11 mouse cellular contexts compared by ENCODE assay signal in the genomic region with DNA sequence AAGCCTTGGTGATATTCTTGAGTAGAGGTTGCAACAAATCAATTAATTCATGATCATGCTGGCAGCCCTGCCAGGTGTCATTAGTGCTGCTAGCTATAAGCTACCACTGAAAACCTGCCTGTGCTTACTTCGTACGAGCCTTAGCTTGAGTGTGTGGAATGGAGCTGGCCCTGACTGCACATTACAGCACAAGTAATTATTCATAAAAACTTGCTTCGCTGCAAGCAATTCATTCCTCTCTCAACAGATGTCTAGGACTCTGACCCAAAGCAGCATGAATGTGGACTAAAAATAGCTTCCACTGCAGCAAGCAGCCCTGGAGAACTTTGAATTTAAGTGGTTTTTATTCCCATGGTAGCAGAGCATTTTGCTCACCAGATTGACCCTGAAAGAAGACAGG.
DNase-seq lines count a peak whose midpoint lies in the region; ATAC-seq lines count a peak whose summit lies in the region.
"Had no signal": no experiment of that assay in that cellular context is flagged by ENCODE, and none has a peak within 500 bp of the region (broad histone marks: within the 10 kb centered on the region; RNA-seq: fewer than 3 reads in every experiment).

No protein-coding gene starts in this region.

- H3K36me3 ChIP-seq in embryonic facial prominence, embryonic 14.5 days (ENCODE audit: control insufficient read depth, insufficient read depth, low read length): no peaks in the 10 kb centered on the region
- H3K36me3 ChIP-seq in hindbrain, embryonic 16.5 days (ENCODE audit: control insufficient read depth, insufficient read depth, low read length): no peaks in the 10 kb centered on the region
- no peaks in the 10 kb centered on the region for H3K36me3 ChIP-seq in limb, embryonic 15.5 days

- intact Hi-C loops in left cerebral cortex, postnatal 4 days (cut with DNase I): no loop called here

- H3K9me3 ChIP-seq in embryonic facial prominence, embryonic 14.5 days (ENCODE audit: control insufficient read depth, low read length): peaks cover under 1% of the 10 kb centered on the region; the same call in 1 of the 2 replicates
- H3K9me3 ChIP-seq in hindbrain, embryonic 16.5 days (ENCODE audit: control insufficient read depth, low read length): 0 out of 2 replicates have a peak, but pooled peaks cover 7% of the 10 kb centered on the region
- 0 out of 2 replicates have a peak, but pooled peaks cover 4% of the 10 kb centered on the region for H3K9me3 ChIP-seq in limb, embryonic 15.5 days

- H3K27ac ChIP-seq in embryonic facial prominence, embryonic 14.5 days (replicated peaks; ENCODE audit: low read depth, low read length): no peak overlapping the region
- H3K27ac ChIP-seq in hindbrain, embryonic 16.5 days (ENCODE audit: low read depth, low read length): no peak overlapping the region
- H3K27ac ChIP-seq in limb, embryonic 15.5 days: peak overlapping the region; percentile 27; the same call in 1 of the 2 replicates

- H3K27me3 ChIP-seq in embryonic facial prominence, embryonic 14.5 days (replicated peaks; ENCODE audit: control insufficient read depth, insufficient read depth, low read length): no peaks in the 10 kb centered on the region
- no peaks in the 10 kb centered on the region for H3K27me3 ChIP-seq in hindbrain, embryonic 16.5 days (replicated peaks; ENCODE audit: control insufficient read depth, insufficient read depth, low read length)
- H3K27me3 ChIP-seq in limb, embryonic 15.5 days: no peaks in the 10 kb centered on the region
- H3K27me3 ChIP-seq: megakaryocyte, embryonic 14.5 days had no signal

- 20% methylated on average over 3 of the region's 3 CpGs for WGBS in embryonic facial prominence, embryonic 14.5 days
- 42% methylated on average over 3 of the region's 3 CpGs for WGBS in hindbrain, embryonic 16.5 days
- WGBS in limb, embryonic 15.5 days: 11% methylated on average over 3 of the region's 3 CpGs

- no peak overlapping the region for H3K4me3 ChIP-seq in embryonic facial prominence, embryonic 14.5 days (ENCODE audit: low read depth, low read length)
- no peak overlapping the region for H3K4me3 ChIP-seq in hindbrain, embryonic 16.5 days (ENCODE audit: low read length)
- H3K4me3 ChIP-seq in limb, embryonic 15.5 days: no peak overlapping the region
- H3K4me3 ChIP-seq: megakaryocyte, embryonic 14.5 days had no signal

- H3K9ac ChIP-seq in embryonic facial prominence, embryonic 14.5 days (ENCODE audit: low read depth, low read length): no peak overlapping the region
- H3K9ac ChIP-seq in hindbrain, embryonic 16.5 days (ENCODE audit: low read depth, low read length): no peak overlapping the region
- H3K9ac ChIP-seq in limb, embryonic 15.5 days: no peak overlapping the region

- ATAC-seq in embryonic facial prominence, embryonic 14.5 days (ENCODE audit: low read depth): peak; percentile 78
- peak; percentile 95 for ATAC-seq in hindbrain, embryonic 16.5 days
- ATAC-seq in limb, embryonic 15.5 days (ENCODE audit: insufficient number of reproducible peaks, low FRiP score, low TSS enrichment, low read depth): peak; percentile 79; the same call in 1 of the 2 replicates

- DNase-seq in left cerebral cortex, adult 11 months (ENCODE audit: low spot score): peak; percentile 2
- no peak for DNase-seq in left cerebral cortex, postnatal 4 days
- DNase-seq in embryonic facial prominence, embryonic 14.5 days (ENCODE audit: low spot score): peak; percentile 74
- no peak for DNase-seq in gastrocnemius, postnatal 25 days
- no peak for DNase-seq in thymus, postnatal 14 days
- no peak for DNase-seq in thymus, postnatal 25 days
- DNase-seq: cerebellum, adult 9-10 months; heart, postnatal 4 days had no signal

- no peak overlapping the region for H3K4me2 ChIP-seq in embryonic facial prominence, embryonic 14.5 days (ENCODE audit: low read depth, low read length)
- no peak overlapping the region for H3K4me2 ChIP-seq in hindbrain, embryonic 16.5 days (ENCODE audit: low read length)
- H3K4me2 ChIP-seq in limb, embryonic 15.5 days: no peak overlapping the region

- H3K4me1 ChIP-seq in embryonic facial prominence, embryonic 14.5 days (ENCODE audit: control insufficient read depth, insufficient read depth, low read length): no peaks in the 10 kb centered on the region
- H3K4me1 ChIP-seq in hindbrain, embryonic 16.5 days (ENCODE audit: control insufficient read depth, insufficient read depth, low read depth, low read length): no peaks in the 10 kb centered on the region
- H3K4me1 ChIP-seq in limb, embryonic 15.5 days: peaks cover 5% of the 10 kb centered on the region; the same call in 1 of the 2 replicates
- H3K4me1 ChIP-seq: megakaryocyte, embryonic 14.5 days had no signal

Comparison
In these comparisons a context has a peak if more than half of its experiments do, and no peak if none do; other contexts are left out.
1. DNase-seq: peak in left cerebral cortex, adult 11 months (single experiment) and embryonic facial prominence, embryonic 14.5 days (single experiment); none in left cerebral cortex, postnatal 4 days (single experiment), gastrocnemius, postnatal 25 days (single experiment), thymus, postnatal 14 days (single experiment) and thymus, postnatal 25 days (single experiment).
2. Peak in every context shown above with its lines, with median percentiles within 50 percentile points of each other: ATAC-seq.